Mouse (Mus musculus): ENCODE data around the gene Kcnq1.

Kcnq1 gene

DNA sequence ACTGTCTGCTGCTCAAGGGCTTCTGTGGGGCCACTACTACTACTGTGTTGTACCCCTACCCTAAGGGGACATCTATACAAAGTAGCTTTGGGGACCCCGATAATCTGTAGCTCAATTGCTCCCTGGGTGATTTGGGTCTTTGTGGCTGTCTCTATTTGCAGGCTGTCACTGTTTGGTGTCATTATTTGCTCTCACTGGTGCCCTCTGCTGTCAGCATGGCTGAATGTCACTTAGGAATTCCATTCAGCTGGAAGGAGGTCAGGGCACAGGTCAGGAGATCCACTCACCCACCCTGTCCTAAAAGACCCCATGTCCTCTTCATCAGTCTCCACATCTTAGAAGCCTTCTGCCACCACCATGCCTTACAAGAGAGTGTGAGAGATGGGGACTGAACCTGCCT, 32.6 kb downstream of the Kcnq1 start:
- DNase-seq: peak; percentile 56 to 82

DNA sequence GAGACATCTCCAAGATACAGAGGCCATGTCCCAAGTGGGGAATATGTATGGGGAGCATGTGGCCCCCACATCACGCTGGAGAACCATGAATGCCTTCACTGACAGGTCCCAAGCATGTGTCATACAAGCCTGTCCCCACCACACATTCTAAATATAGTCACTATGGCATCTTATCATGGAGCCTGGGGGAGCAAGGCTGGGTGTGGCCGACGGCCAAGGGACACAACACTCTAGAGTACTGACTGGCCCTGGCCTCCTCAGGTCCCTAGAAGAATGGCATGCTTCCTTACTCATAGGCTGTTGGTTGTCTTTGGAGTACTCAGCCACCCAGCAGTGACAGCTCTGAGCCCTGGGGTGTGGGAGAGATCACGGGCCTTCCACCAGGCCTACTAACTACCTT, 33.8 kb downstream of the Kcnq1 start:
- DNase-seq: no peak

DNA sequence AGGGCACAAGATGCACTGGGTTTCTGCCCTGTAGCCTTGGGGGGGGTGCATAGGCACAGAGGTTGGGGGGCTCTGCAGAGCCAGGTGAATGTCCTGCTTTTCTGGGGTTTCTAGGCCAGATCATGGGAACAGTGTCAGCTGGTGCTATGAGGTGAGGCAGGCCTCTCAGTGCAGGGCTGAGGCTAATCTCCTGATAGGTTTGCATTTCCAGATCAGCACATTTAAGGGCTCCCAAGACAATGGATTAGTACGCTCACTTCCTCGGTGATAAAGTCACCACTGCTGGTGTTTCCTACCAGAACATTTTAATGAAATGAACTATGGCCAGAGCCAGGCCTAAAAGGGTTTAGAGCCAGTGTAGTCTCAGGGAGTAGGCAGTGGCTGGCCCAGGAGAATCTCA, 36.5 kb downstream of the Kcnq1 start:
- DNase-seq: no peak

DNA sequence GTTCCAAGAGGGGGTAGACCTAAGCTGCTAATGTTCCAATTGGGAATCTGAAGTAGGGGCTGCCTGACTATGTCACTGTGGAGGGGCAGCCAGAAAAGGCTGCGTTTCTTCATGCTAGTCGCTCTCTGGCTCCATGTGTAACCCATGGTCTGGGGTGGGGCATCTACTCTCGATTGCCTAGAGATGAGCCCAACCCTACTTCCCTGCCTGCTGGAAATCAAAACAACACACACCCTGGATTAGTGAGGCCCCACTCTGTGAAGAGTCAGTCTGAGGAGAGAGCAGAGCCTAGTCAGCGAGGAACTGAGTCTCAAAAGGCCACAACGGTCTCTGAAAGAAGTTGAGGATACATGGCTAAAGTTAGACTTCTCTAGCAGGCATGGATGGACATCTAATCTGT, 40.9 kb downstream of the Kcnq1 start:
- no peak for DNase-seq

DNA sequence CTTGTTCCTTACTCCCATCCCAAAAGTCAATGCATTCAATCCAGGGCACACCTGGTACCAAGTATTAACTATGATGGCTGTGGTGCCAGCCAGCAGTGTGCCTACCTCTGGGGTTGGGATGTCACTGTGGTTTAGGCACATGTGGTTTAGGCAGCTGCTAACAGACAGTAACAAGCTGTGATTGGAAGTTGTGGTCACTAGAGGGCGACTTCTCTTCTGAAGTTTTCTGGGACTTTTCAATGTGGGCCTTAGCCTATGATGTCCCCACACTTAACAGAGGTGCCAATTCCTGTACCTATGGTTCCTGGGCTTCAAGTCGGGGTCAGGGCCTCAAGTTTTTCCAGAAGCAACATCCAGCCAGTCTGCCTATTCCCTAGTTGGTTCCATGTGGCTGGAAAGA, 45.0 kb downstream of the Kcnq1 start:
- peak; percentile 47 to 71 for DNase-seq

DNA sequence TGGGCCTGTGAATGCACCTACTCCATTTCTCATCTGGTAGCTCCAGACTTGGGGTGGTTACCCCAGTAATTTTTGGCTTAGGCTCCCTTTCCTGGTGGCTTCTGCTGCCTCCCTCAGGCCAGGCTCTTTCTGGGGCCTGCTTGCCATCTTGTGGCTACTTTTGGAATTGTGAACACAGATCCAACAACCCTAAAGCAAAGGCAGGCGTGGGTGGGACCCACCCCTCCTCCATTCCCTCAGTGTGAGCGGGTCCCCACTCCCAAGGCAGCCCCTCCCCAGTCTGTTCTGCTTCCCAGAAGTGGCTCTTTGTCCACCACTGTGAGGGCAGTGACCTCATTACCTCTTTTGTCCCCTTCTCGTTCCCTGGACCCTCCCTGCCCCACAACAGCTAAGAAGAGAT, 46.2 kb downstream of the Kcnq1 start:
- peak in 1 of 2 experiments; percentile 12 for DNase-seq

DNA sequence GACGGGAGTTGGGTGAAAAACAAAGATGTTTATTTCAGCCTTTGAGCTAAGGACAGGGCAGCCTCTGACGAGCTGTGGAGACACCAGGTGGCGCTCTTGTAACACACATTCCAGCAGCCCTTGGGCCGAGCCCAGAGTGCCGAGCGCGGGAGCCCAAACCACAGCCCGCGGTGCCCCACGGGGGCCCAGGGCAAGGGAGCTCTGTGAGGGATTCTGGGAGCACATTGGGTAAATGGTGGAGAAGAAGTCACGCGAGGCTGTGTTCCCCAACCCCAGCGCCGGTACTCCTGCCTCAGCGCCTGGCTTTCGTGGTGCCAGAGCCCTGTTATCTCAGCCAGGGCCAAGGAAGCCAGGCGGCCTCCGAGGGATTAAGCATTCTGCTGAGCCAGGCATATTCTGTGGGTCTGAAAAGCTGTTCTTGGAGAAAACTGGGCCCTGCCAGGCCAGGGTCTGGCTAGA, 47.8 kb downstream of the Kcnq1 start:
- peak; percentile 85 to 92 for DNase-seq

DNA sequence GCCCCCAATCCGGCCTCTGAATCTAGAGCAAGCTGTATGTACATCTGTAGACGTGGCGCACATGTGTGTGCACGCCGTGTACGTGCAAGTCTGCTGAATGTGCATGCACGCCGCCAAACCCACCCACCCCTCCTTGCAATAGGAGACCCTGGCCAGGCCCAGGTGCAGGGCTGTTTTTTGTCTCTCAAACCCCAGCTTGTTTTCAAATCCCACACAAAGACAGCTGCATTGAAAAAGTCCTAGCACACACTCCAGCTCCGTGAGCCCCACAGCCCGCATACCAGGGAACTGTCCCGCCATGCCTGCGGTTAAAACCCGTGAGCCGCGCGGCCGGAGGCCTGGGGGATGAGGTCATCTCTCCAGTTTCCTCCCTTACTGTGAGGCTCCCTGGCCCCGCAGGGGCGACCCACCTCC, 48.3 kb downstream of the Kcnq1 start:
- no peak for DNase-seq

DNA sequence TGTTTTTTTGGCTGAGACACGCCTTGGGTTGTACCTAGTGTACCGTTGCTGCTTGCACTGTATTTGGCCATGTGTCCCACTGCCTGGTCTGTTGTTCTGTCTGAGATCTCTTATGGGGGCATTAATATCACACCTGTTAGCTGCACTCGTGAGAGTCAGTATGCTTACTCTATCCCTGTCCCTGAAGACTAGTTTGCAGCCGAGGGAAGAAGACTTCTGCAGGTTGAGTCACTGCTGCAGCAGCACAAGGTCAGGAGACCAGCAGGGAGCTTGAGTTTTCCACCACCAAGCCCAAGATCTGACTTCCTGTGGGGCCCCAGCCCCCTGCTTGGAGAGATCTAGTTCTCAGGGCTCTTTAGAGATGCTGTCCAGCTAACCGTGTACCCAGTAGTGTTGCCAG, 49.1 kb downstream of the Kcnq1 start:
- no peak for DNase-seq

DNA sequence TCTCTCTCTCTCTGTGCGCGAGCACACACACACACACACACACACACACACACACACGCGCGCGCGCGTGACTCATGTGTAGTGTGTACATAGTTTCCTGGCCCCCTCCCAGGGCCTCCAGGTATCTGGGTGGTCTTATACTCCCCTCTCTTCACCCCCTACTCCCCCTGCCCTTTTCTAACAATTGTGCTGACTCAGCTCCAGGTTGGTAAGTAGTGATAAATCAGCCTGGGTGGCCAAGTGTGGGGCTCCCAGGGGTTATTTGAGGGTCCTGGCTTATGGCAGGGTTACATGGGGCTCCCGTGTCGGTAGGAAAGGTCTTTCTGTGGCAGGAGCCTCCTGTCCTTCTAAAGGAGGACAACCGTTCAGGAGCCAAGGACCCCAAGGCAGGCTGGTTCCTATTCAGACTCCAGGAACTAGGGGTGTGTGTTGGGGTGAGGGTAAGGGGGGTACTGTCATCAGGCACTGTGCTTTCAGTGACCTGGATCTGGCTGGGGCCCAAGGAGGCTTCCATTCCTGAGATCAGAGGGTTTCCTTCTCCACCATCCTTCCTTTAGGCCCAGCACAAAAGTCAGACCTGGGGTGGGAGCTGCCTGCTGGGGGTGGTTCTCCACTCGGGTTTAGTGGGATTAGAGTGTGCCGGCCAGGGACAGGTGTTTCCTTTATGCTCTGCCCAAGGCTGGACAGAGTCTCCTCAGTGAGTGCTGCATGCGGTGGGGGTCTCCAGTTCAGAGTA, 52.7 kb downstream of the Kcnq1 start:
- no peak for DNase-seq

DNA sequence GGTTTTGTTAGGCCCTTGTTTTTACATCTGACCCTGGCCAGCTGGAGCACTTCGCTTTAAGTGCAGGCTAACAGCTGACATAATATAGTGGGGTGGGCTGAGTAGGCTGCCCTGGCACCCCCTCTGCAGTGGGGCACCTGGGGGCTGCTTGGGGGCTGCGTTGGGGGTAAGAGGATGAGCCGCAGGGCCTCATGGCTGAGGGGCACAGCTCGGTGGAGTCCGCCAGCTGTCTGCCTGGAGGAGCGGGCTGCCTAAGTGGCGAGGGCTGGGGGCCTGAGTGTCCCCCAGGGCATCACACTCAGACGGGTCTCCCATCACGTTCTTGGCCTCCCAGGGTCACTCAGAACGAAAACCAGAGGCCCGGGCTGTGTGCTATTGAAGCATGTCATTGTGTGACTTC, 53.3 kb downstream of the Kcnq1 start:
- DNase-seq: no peak

DNA sequence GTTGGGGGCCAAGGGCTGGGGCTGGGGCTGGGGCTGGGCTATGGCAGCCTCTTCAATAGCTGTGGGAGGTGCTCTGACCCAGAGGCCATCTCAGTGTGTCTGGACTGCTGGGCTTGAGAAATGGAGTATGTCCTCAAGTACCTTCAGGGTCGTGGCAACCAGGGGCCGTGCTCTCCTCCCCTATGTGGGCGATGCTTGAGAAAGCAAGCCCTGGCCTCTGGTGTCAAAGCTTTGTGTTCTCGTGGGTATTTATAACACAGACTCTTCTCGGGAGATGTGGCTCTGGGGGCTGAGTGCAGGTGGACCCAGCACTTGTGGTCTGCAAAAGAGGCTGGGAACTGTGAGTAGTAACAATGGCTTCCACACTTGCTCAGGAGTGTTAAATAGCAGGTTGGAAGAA, 53.9 kb downstream of the Kcnq1 start:
- no peak for DNase-seq

DNA sequence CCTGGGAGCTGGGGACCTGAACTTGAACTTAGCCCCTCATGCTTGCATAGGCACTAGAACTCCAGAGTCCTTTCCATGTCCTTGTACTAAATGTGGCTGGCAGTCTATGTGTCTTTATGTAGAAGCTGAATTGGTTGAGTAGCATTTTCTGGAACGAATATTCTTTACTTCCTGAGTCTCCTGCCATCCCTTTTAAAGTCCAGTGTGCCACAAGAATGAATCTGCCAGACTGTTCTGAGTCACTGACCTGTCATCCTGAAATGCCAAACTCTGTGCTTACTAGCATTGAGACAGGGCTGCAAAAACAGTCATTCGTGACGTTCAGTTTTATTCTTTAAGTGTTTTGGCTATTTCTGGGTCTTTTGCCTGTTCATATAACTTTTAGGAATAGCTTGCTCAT, 55.9 kb downstream of the Kcnq1 start:
- no peak for DNase-seq

DNA sequence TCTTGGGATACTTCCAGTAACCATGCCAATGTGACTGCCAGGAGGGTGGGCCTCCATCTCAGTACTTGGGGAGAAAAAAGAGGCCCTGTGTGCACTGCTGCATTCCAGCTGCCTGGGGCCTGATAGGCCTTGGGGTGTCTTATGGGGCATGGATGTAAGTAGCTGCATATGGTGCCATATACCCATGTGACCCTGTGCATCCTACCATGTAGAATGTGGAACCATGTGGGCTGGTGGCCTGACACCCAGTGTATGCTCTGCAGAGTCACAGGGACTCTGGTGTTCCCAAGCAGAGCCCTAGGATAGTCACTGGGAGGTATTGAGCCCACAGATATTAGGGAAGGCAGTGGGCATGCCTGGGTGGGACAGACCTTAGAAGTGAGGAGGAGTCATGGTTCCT, 57.9 kb downstream of the Kcnq1 start:
- DNase-seq: no peak

DNA sequence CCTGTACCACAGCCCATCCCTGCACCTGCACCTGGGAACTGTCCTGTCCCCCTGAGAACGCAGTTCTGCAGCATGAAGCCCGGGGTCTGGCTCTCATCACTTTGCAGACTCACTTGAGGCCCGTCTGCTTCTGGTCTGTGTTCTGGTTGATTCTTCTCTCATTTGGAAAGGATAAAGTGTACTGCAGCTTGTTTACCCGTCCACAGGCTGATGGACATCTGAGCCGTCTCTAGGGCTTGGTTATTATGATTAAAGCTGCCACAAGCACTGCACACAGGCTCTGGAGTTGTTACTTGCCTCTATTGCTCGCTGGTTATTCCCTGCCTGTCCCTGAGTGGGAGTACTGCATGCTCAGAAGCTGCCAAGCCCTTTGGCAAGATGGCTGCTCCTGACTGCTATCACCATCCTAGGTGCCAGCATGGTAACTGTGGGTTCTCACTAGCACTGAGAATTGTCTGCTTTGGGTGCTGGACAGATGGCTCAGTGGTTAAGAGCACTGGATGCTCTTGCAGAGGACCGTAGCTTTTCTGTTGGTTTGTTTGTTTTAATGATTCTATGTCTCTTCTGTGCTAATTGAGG, 59.6 kb downstream of the Kcnq1 start:
- DNase-seq: no peak

DNA sequence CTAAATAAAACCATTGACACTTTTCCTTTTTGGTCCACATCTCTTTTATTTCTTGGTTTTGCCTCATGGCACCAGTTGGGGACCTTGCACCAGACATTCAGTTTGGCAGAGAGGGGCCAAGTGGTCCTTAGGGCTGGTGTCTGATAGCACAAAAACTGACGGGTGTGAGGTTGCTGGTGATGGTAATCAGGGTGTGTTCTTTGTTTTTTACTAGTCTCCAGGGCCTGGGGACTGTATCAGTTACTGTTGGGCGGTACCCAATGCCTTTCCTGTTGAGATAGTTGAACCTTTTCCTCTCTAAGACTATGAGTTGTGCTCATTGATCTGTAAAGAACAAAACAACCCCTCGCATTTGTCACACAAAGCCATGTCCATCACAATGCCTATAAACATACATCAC, 61.1 kb downstream of the Kcnq1 start:
- DNase-seq: no peak

DNA sequence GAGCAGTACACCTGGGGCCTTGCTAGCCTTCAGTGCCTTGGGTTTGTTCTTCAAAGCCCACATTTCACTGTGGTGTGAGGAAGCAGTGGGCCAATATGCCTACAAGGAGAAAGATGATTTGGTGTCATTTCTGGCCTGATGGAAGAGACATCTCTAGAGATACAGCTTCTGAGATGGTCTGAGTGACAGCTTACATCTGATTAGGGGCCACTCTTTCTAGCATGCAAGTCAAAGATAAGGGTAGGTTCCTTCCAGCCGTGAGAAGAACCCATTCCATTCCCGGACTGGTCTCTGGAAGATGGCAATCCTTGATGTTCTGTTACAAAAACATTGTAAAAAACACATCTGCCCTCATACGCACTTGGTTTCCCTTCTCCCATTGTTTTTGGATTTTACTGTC, 63.2 kb downstream of the Kcnq1 start:
- no peak for DNase-seq

DNA sequence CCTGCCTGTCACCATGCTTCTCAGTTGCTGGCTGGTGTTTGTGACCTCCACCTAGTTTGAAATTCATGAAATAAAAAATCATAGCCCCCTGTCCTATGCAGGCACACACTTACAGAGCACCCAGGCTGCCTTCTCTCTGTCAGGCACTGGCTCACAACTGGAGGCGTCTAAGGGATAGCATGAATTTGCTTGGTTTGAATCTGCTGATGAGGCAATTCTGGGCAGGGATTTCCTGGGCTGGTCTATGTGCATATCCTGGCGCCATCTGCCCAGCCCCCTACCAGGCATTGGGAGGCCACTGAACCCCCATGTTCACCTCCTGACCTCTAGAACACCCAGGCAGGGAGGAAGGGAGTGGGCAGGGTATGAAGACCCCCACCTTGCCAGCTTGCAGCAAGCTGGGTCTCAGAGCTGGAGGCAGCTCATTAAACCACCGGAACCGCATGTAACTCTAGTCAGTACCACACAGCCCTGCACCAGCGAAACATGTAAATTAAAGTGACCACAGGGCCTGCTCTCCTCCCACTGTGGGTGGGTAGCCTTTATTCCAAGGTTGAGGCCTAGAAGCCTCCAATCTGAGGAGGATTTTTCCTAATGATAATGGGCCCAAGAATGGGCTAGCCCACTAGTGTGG, 66.9 kb downstream of the Kcnq1 start:
- DNase-seq: no peak

DNA sequence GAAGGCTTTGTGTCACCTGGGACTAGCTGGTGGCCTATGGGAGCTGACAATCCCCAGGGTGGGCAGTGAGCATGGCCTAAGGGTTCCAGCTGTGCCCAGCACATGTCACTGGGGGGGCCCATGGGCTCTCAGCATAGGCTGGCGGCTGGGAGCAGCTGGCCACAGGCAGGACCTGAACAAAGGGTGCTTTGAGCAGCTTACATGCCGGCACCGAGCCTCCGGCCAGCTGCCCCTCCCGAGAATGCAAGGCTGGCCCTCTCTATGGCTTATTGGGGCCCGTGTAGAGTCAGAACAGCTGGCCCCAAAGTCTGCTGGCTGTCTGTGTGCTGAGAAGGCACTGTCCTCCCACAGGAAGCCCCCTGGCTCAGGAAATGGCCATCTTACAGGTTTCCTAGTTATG, 68.5 kb downstream of the Kcnq1 start:
- DNase-seq: no peak

DNA sequence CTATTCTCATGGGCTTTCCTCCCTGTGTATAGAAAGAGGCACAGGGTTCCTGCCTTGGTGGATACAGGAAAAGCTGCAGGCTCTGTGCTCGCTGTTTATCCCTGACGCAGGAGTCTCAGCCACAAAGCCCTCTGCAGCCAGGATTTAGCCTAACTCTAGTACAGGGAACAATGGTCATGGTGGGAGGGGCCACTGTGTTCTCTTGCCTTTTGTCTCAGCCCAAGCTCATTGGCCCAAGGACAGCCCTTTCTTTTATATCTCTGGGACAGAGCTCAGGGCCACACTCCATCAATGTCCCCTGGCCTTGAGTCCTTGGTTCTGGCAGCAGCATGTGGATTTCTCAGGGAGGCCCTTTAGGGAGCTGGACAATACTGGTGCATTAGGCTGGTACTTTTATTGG, 72.7 kb downstream of the Kcnq1 start:
- peak in 1 of 2 experiments; percentile 7 for DNase-seq

DNA sequence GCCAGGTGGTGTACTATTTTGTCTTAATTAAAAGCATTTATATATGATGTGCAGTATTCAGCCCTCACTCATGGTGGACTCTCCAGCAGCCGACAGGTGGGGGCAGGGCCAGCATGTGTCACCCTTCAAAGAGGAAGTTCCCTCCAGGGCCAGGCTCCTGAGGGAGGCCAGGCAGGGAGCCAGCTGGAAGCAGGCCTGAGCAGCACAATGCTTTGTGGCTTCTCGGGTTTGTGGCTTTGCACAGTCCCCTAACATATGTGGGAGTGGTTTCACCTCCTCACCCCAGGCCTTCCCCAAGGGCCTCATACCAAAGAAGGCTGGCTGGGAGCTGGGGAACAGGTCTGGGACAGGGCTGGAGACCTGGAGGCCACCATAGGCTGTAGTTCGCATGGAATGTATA, 74.6 kb downstream of the Kcnq1 start:
- peak; percentile 75 to 83 for DNase-seq

DNA sequence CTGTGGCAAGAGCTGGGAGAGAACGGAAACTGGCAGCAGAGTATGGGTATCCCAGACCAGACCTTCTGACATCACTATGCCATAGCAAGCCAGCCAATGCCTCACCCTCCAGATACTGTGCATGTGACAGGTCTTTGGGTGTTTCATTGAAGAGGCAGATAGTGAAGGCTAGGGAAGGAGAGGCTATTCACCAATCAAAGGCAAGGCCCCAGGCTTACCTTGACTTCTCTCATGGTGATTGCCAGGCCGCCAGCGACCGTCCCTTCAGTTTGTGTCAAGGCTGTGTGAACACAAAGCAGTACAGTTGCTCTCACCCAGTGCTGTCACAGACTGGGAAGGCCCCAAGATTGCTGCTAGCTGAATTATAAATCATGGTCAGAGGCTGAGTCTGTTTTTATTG, 75.1 kb downstream of the Kcnq1 start:
- DNase-seq: no peak

DNA sequence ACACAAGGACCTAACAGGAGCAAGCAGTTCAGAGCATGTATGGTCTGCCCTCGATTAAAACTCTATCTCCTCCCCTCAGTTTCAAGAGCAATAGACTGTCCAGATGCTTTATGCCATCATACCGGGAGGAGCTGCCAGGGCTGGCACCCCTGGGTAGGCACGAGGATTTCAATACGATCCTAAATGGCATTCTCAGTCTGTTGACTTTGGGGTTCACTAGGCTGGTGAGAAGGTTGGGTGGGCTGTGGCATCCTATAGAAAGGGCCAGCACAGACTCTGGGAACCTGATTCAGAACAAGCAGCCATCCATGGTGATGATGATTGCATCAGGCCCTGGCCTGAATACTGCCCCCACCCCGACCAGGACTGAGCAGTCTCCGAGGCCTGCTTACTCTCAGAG, 79.3 kb downstream of the Kcnq1 start:
- peak in 1 of 2 experiments; percentile 11 for DNase-seq

DNA sequence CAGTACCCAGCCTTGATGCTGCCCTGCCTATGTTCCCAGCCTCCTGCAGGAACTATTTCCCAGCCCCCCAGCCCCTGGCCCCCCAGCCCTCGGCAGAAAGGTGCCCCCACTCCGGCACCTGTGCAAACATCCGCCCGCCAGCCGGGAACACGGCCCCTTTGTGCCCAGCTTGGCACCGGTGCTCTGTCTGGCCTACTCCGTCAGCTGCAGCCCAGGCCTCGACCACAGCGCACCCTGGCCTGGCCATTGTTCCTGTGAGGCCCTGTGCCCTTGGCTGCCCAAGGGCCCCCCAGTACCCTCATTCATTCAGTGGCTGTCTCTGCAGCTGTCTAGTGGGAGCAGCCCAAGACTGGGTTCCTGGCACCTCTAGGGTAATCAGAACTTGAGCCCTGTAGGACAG, 80.2 kb downstream of the Kcnq1 start:
- peak in 1 of 2 experiments; percentile 32 for DNase-seq
